Mouse (Mus musculus) intestine, postnatal 0 days (tissue): ENCODE measurements around the gene Ccnyl1. TPM values are rescaled to one million over a fixed set of nuclear protein-coding genes. Genes with fewer than 3 reads are reported as not detected.
"Not testable (repeated sequence)": the region's sequence is repeated elsewhere in the genome, so short reads cannot be mapped to it uniquely, and the experiment has no call there.

Experiments used
- ATAC-seq: fragments of 200-750 bp; cut with Nextera tagmentation; 2 replicates; pipeline ENCODE4 v1.8.0; 2017; ENCODE audit warnings: mild to moderate bottlenecking, moderate TSS enrichment, moderate library complexity
- H3K27ac ChIP-seq: fragments of 300-500 bp; sonication (generic); 2 replicates; pipeline ENCODE4 v1.5.1; 2014; ENCODE audit warnings: mild to moderate bottlenecking, low read depth, low read length, moderate library complexity
- H3K27me3 ChIP-seq: fragments of 300-500 bp; sonication (generic); replicated peaks from 2 replicates; pipeline ENCODE4 v1.6.1; 2014; ENCODE audit warnings: low read length, mixed read lengths; ENCODE audit not compliant: control insufficient read depth, insufficient read depth
- H3K36me3 ChIP-seq: fragments of 300-500 bp; sonication (generic); 2 replicates; pipeline ENCODE4 v1.6.1; 2014; ENCODE audit warnings: mild to moderate bottlenecking, moderate library complexity; ENCODE audit not compliant: control insufficient read depth, insufficient read depth
- H3K4me1 ChIP-seq: fragments of 300-500 bp; sonication (generic); replicated peaks from 2 replicates; pipeline ENCODE4 v1.6.1; 2014; ENCODE audit warnings: antibody characterized with exemption, low read length, mixed read lengths; ENCODE audit not compliant: control insufficient read depth, insufficient read depth
- H3K4me2 ChIP-seq: fragments of 300-500 bp; sonication (generic); replicated peaks from 2 replicates; pipeline ENCODE4 v1.6.1; 2014; ENCODE audit warnings: low read depth, mild to moderate bottlenecking, moderate library complexity
- H3K4me3 ChIP-seq: fragments of 300-500 bp; sonication (generic); 2 replicates; pipeline ENCODE4 v1.5.1; 2014; ENCODE audit warnings: low read depth, low read length
- H3K9ac ChIP-seq: fragments of 300-500 bp; sonication (generic); 2 replicates; pipeline ENCODE4 v1.6.1; 2014; ENCODE audit warnings: mild to moderate bottlenecking, low read depth, low read length
- H3K9me3 ChIP-seq: fragments of 300-500 bp; sonication (generic); 2 replicates; pipeline ENCODE4 v1.6.1; 2016; ENCODE audit warnings: mixed run types; ENCODE audit not compliant: control insufficient read depth
- CTCF ChIP-seq: sonication (generic); IDR thresholded peaks from 2 replicates; pipeline ENCODE4 v1.5.1; 2016; ENCODE audit warnings: low read depth, mild to moderate bottlenecking, control low read depth, antibody characterized with exemption, moderate library complexity
- WGBS: fragments of 180-500 bp; shearing (Covaris S2); extraction: QIAGEN DNeasy Blood & Tissue Kit; methylation state at CpG from one replicate; pipeline ENCODE4 v1.1.7; 2014; 5-methylcytosine and 5-hydroxymethylcytosine counted together
- polyA plus RNA-seq: library from polyadenylated mRNA; unstranded; fragments of >200 nt; fragmentation: Nextera tagmentation; extraction: Ambion mirVana; gene quantifications from 2 replicates; pipeline ENCODE4 v1.2.1, GENCODE M21; 2015

Gene Ccnyl1
- polyA plus RNA-seq, result 5.1 and 5.5 TPM in 2 replicates

GRCm38 (mm10) chr1:64690213-64691013 is at the start of gene Ccnyl1:
TSS of gene Ccnyl1 (plus strand) at chr1:64690455.
- under 1% methylated on average over 71 of the region's 71 CpGs for WGBS
- Histone ChIP-seq H3K36me3 (no peaks in the 10 kb centered on the region), H3K9me3 (no peaks in the 10 kb centered on the region), H3K4me3 (peak within 1 kb of the TSS; percentile 87), H3K9ac (peak within 1 kb of the TSS; percentile 83), H3K27ac (peak within 1 kb of the TSS; percentile 78), H3K4me1 (0 out of 2 replicates have a peak, but pooled peaks cover 8% of the 10 kb centered on the region), H3K4me2 (peak within 1 kb of the TSS; percentile 96), H3K27me3 (no peaks in the 10 kb centered on the region)
- no peak for TF ChIP-seq CTCF
- ATAC-seq, result peak; percentile 99

DNA sequence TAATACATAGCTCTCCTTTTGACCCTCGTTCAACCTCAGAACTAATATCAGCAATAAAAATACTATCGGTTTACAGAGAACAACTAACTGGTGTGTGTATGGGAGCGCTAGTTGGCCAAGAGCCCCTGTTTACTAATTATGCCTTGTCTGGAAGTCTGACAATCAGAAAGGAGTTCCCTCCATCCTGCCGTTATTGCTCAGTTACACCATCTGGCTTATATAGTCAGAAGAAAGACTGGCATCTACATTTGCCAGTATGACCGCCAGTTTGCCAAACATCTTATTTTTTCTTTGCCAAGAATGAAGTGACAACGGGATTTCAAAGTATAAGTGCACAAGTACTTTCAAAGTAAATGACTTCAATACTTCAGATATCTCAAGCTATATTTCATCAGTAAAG is 49.2 kb upstream of the Ccnyl1 start:
- ATAC-seq, result no peak
- TF ChIP-seq CTCF, result no peak
- 87% methylated on average over 6 of the region's 6 CpGs for WGBS

DNA sequence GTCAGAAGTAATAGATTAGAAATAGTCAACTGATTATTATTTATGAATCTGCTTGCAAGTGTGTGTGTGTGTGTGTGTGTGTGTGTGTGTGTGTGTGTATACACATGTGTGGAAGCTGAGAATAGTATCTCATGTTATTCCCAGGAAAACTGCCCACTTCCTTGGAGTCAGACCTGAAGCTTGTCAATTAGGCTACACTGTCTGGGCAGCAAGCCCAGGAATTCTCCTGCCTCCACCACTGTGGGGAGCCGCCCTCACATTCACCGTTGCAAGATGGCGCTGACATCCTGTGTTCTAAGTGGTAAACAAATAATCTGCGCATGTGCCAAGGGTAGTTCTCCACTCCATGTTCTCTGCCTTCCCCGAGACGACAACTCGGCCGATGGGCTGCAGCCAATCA is 47.7 kb upstream of the Ccnyl1 start:
- not testable (repeated sequence) for H3K9ac ChIP-seq, H3K4me1 ChIP-seq, H3K9me3 ChIP-seq, H3K4me3 ChIP-seq, H3K27me3 ChIP-seq, H3K27ac ChIP-seq, H3K36me3 ChIP-seq, ATAC-seq, H3K4me2 ChIP-seq
- WGBS, result 90% methylated on average over 8 of the region's 8 CpGs

More for the DNA sequence above, 49.2 kb upstream of the Ccnyl1 start:
- H3K27ac ChIP-seq, result no peak overlapping the region
- no peak overlapping the region for H3K4me3 ChIP-seq
- no peak overlapping the region for H3K4me2 ChIP-seq
- H3K36me3 ChIP-seq, result no peaks in the 10 kb centered on the region
- H3K4me1 ChIP-seq, result no peaks in the 10 kb centered on the region
- H3K27me3 ChIP-seq, result no peaks in the 10 kb centered on the region
- no peak overlapping the region for H3K9ac ChIP-seq
- H3K9me3 ChIP-seq, result no peaks in the 10 kb centered on the region

- Histone ChIP-seq H3K27ac (no peak overlapping the region), H3K9me3 (no peaks in the 10 kb centered on the region), H3K4me3 (no peak overlapping the region), H3K36me3 (no peaks in the 10 kb centered on the region), H3K9ac (no peak overlapping the region), H3K27me3 (no peaks in the 10 kb centered on the region), H3K4me2 (no peak overlapping the region), H3K4me1 (no peaks in the 10 kb centered on the region)
- WGBS, result 91% methylated on average over 3 of the region's 3 CpGs
- TF ChIP-seq CTCF, result no peak
- no peak for ATAC-seq
Observed at GRCm38 (mm10) chr1:64644513-64644912, 45.7 kb upstream of the Ccnyl1 start.

GRCm38 (mm10) chr1:64649362-64650124 is 40.7 kb upstream of the Ccnyl1 start:
- no peaks in the 10 kb centered on the region for H3K27me3 ChIP-seq
- no peak overlapping the region for H3K4me3 ChIP-seq
- 69% methylated on average over 11 of the region's 11 CpGs for WGBS
- TF ChIP-seq CTCF, result no peak
- no peaks in the 10 kb centered on the region for H3K4me1 ChIP-seq
- H3K9ac ChIP-seq, result no peak overlapping the region
- no peak overlapping the region for H3K27ac ChIP-seq
- H3K36me3 ChIP-seq, result no peaks in the 10 kb centered on the region
- H3K4me2 ChIP-seq, result no peak overlapping the region
- ATAC-seq, result no peak
- no peaks in the 10 kb centered on the region for H3K9me3 ChIP-seq

DNA sequence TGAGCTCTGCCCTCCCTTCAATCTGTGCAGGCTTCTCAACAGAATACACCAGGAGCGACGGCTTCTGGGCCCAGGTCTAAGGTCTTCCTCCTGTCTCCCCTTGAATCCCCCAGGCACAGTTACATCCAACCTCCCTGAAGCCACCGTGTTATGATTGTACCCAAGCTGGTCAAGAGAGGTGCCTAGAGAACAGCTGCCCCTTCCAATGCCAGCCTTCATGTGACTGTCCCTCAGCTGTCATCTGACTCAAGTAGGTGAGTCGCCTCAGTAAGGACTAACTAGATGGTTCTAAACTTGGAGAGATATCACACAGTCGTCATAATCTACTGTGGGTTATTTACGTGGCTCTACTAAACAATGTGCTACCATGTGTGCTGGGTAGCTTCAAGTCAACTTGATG is 36.6 kb upstream of the Ccnyl1 start:
- Histone ChIP-seq H3K4me3 (no peak overlapping the region), H3K27me3 (no peaks in the 10 kb centered on the region)
- WGBS, result 90% methylated on average over 6 of the region's 6 CpGs

More for the DNA sequence above, 36.6 kb upstream of the Ccnyl1 start:
- no peak for TF ChIP-seq CTCF
- no peak overlapping the region for H3K9ac ChIP-seq
- ATAC-seq, result no peak
- no peaks in the 10 kb centered on the region for H3K36me3 ChIP-seq
- no peaks in the 10 kb centered on the region for H3K9me3 ChIP-seq
- H3K4me1 ChIP-seq, result no peaks in the 10 kb centered on the region
- H3K27ac ChIP-seq, result no peak overlapping the region
- H3K4me2 ChIP-seq, result no peak overlapping the region
